Mouse (Mus musculus): ENCODE results near the gene Rbm15.

The Rbm15 gene

GRCm38 (mm10) chr3:107333381-107334201 lies at the start of gene Rbm15:
Gene Rbm15 (minus strand): TSS chr3:107333673.
- DNase-seq: peak; percentile 99

GRCm38 (mm10) chr3:107379422-107379821 lies 45.9 kb upstream of the Rbm15 start:
- DNase-seq: peak; percentile 81

- no peak for DNase-seq
Observed at GRCm38 (mm10) chr3:107378626-107379025, 45.2 kb upstream of the Rbm15 start.

- DNase-seq: no peak
Observed at GRCm38 (mm10) chr3:107374948-107375664, 41.6 kb upstream of the Rbm15 start.

- no peak for DNase-seq
Observed at GRCm38 (mm10) chr3:107369156-107369555, 35.7 kb upstream of the Rbm15 start.

- no peak for DNase-seq
Observed at GRCm38 (mm10) chr3:107367938-107368599, 34.6 kb upstream of the Rbm15 start.

- DNase-seq: no peak
Observed at GRCm38 (mm10) chr3:107365341-107365740, 31.9 kb upstream of the Rbm15 start.

- DNase-seq: no peak
Observed at GRCm38 (mm10) chr3:107363391-107363790, 29.9 kb upstream of the Rbm15 start.

GRCm38 (mm10) chr3:107360341-107360740 lies 26.9 kb upstream of the Rbm15 start:
- DNase-seq: no peak

GRCm38 (mm10) chr3:107357700-107358234 lies 24.3 kb upstream of the Rbm15 start:
- no peak for DNase-seq

- DNase-seq: peak; percentile 89
Observed at GRCm38 (mm10) chr3:107356964-107357441, 23.5 kb upstream of the Rbm15 start.

GRCm38 (mm10) chr3:107355618-107356260 lies 22.3 kb upstream of the Rbm15 start:
- DNase-seq: no peak

GRCm38 (mm10) chr3:107351706-107352105 lies 18.2 kb upstream of the Rbm15 start:
- no peak for DNase-seq

GRCm38 (mm10) chr3:107349006-107349405 lies 15.5 kb upstream of the Rbm15 start:
- peak; percentile 4 for DNase-seq

GRCm38 (mm10) chr3:107345033-107345725 lies 11.7 kb upstream of the Rbm15 start:
- DNase-seq: no peak

GRCm38 (mm10) chr3:107343971-107344370 lies 10.5 kb upstream of the Rbm15 start:
- DNase-seq: no peak

GRCm38 (mm10) chr3:107334202-107334934 lies 895 bp upstream of the Rbm15 start:
- DNase-seq: no peak

GRCm38 (mm10) chr3:107332960-107333380 lies 503 bp downstream of the Rbm15 start:
- DNase-seq: peak; percentile 98

- DNase-seq: peak; percentile 65
Observed at GRCm38 (mm10) chr3:107332127-107332959, 1.1 kb downstream of the Rbm15 start.

GRCm38 (mm10) chr3:107331746-107332126 lies 1.7 kb downstream of the Rbm15 start:
- DNase-seq: no peak

All from lung, postnatal 10 days (tissue).